Mouse (Mus musculus) kidney, postnatal 4 days (tissue): ENCODE measurements at regions not wholly inside any gene's neighbourhood (a gene's known extent, or its start where the extent isn't known, plus 50 kb on each side); places are given as distances from the start of the nearest gene placed in this dataset.
A peak's percentile ranks its signal among the peaks of the same experiment; 100 is the strongest.
"Not testable (repeated sequence)": the region's sequence is repeated elsewhere in the genome, so short reads cannot be mapped to it uniquely, and the experiment has no call there.

Experiments used
- DNase-seq, 2 experiments: peaks; one replicate each; pipeline ENCODE4 v3.0.0; 2021; ENCODE audit warnings: mixed read lengths in 2 of 2

- DNase-seq: no peak
These were observed 260.2 kb upstream of the Rgs17 start for GRCm38 (mm10) chr10:6182400-6182799.

DNA sequence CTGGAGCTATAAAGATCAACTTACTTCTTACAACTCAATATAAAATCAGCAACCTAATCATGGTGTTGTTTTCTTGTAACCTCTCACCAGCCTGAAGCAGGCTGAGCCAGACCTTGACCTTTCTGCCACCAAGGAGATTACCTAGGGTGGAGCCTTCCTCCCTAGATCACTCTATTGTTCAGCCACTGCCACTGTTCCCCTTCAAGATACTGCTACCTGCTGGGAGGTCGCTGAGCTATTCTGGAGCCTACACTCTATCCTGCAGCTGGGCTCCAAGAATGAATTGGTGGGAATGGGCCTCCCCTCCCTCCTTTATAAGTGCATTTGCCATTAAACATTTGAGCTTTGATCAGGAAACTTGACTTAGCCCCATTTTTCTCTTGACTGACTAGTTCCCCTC, 242.1 kb upstream of the Rgs17 start:
- not testable (repeated sequence) for DNase-seq

- DNase-seq: no peak
These were observed 234.7 kb upstream of the Rgs17 start for GRCm38 (mm10) chr10:6156941-6157340.

- no peak for DNase-seq
These were observed 211.9 kb upstream of the Rgs17 start for GRCm38 (mm10) chr10:6134091-6134490.

DNA sequence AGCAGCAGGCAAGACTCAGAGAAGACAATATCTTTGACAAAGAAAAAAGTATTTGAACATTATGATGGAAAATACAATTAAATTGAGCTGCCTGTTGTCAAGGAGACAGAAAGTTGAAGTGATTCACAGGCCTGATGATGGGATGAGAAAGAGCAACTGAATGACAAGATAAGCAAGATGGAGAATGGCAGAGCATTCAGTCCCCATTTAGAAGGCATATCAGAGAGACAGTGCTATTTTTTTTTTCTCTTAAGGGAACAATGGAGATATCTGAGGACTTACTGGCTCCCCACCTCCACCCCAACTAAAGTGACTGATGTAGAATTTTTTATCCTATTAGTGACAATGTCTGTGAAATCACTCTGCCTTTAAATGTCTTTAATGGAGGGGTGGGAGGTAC, 202.2 kb upstream of the Rgs17 start:
- DNase-seq: not testable (repeated sequence)

GRCm38 (mm10) chr10:6114883-6115622, 192.9 kb upstream of the Rgs17 start:
- peak; percentile 29 to 37 for DNase-seq
